Mouse (Mus musculus) T-helper 2 cell (primary cell): ENCODE measurements around the gene Klrc2.
"Not testable (repeated sequence)": the region's sequence is repeated elsewhere in the genome, so short reads cannot be mapped to it uniquely, and the experiment has no call there.

ENCODE experiments used
- in situ Hi-C: fragments of 300-600 bp; cut with MboI, MseI; formaldehyde crosslinking; loops from one replicate; pipeline ENCODE4 v1.15.1; 2025; ENCODE audit warnings: high pct_unique_total_duplicates

Gene Klrc2

DNA sequence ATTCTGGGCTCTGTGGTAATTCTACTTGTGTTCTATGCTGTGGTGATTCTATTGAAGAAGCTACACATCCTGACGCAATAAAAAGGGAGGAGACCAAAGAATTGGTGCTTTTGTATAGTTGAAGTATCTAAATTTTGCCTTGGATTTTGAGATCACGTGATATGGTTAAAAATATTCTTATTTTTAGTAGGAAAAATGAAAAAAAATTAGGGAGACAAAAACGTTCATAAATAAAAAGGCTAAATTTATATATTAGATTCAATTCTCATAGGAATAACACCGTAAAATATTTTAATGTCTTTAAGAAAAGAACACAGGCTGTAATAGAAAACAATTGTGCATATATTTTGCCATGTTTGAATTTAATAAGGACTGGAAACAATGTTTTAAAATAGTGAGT, at the start of gene Klrc2:
TSS of gene Klrc2 (minus strand) at position 101 of the 400 bp plus-strand sequence.
- in situ Hi-C loops: not testable (repeated sequence)

DNA sequence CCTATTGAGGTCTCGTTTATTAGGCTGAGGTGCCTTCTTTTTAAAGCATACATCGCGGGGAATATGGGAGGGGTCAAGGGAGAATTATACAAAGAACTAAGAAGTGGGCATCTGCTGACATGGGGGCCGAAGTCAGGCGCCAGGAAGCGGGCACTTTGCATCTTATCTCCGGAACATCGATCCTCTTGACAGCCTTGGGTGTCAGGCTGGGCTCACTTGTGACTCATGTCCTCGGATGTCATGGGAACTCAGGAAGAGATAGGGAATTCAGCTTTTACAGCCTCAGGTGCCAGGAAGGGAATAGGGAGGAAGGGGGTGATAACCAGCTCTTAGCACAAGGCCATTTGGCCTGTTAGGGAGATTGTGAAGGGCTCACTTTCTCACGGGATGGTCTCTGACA, 30.9 kb upstream of the Klrc2 start:
- in situ Hi-C loops: not testable (repeated sequence)

DNA sequence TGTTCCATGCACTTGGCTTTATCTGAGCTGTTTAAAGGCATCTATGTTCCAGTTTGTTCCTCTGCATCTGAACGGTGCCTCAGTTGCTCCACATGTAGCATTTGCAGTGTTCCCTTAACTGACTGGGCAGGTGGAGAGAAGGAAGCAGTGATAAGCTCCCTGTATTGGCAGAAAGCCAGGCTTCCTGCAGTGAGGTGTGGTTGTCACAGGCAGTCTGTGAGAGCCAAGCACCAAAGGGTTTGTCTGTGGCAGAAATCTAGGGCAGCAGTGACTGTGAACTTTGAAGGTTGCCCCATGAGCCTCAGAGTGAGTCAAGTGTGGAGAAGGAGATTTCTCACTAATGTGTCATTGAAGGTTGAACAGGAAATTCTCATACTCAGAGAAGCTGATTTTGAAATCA, 19.9 kb upstream of the Klrc2 start:
- in situ Hi-C loops: no loop called here

GRCm38 (mm10) chr6:129678873-129679272, 18.4 kb upstream of the Klrc2 start, which contains the start of gene Klrc1:
TSS of gene Klrc1 (minus strand) at chr6:129678973.
- in situ Hi-C loops: no loop called here

GRCm38 (mm10) chr6:129661301-129661700, 812 bp upstream of the Klrc2 start:
- in situ Hi-C loops: not testable (repeated sequence)

DNA sequence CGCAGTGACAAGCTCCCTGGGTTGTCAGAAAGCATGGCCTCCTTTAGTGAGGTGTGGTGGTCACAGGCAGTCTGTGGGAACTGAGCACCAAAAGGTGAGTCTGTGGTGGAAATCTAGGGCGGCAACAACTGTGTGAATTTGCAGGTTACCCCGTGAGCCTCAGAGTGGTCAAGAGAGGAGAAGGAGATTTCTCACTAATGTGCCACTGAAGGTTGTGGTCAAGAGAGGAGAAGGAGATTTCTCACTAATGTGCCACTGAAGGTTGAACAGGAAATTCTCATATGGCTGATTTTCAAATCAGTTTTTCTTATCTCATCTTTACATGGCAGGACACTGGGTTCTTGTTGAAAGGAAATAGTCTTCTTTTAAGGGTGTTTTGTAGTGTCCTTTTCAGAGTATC, 16.4 kb downstream of the Klrc2 start:
- in situ Hi-C loops: not testable (repeated sequence)

DNA sequence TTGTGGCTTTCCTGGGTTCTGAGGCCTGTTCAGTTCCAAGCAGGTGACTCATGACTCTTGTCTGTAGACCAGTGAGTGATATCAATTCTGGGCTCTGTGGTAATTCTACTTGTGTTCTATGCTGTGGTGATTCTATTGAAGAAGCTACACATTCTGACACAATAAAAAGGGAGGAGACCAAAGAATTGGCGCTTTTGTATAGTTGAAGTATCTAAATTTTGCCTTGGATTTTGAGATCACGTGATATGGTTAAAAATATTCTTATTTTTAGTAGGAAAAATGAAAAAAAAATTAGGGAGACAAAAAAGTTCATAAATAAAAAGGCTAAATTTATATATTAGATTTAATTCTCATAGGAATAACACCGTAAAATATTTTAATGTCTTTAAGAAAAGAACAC, 17.3 kb downstream of the Klrc2 start, which contains the start of gene Klrc3:
TSS of gene Klrc3 (minus strand) at position 101 of the 400 bp plus-strand sequence.
- in situ Hi-C loops: not testable (repeated sequence)

DNA sequence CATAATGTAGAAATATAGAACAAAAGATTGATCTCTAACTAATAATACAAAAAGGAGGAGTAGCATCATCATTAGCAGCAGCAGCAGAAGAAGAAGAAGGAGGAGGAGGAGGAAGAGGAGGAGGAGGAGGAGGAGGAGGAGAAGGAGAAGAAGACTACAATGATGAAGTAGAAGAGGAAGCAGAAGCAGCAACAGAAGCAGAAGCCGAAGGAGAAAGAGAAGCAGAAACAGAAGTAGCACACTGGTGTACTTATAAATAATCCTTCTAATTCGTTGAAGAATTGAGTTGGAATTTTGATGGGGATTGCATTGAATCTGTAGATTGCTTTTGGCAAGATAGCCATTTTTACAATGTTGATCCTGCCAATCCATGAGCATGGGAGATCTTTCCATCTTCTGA, 29.4 kb downstream of the Klrc2 start:
- in situ Hi-C loops: not testable (repeated sequence)

DNA sequence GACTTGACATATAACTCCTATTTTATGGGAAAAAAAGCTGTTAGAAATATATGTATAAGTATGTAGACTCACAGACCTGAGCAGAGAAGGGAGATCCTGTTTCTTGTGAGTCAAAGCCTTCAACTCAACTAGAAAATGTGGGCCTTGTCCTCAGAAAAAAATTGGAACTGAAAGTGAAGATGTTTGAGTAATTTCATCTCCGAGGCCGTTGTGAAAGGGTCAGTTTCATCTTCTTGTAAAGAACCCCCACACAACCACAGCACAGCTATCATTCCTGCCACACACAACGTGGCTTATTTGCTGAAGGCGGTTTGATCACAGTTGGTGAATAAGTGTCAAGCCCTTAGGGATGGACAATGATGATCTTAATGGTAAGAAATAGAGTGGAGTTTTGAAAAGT, 36.8 kb downstream of the Klrc2 start, which contains the start of gene Klrk1:
TSS of gene Klrk1 (minus strand) at position 130 of the 400 bp plus-strand sequence.
- in situ Hi-C loops: no loop called here

DNA sequence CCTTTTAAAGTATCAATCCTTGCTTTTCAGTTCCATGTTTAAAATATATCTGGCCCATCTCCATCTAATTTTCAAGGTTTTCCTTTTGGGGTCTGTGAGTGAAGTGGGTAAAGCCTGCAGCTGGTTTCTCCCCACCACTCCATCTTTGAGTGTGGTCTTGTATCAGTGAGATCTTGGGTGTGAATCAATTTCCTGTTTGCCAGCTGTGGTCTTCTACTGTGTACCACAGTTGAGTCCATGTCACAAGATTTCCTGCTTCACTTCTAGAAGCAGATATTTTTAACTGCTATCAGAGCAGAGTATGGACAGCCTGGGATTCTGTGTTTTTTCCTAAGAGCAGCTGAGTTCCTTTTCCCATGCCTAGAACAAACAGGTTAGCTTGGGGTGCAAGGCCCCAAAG, 52.1 kb downstream of the Klrc2 start:
- in situ Hi-C loops: no loop called here
